Mouse (Mus musculus) liver, adult 2 months (tissue): ENCODE data around the gene Hoxd13.

Source experiments
- CTCF ChIP-seq: fragments of 200-500 bp; IDR thresholded peaks from 2 replicates; pipeline ENCODE4 v1.5.1; 2011; ENCODE audit warnings: low read depth, low read length, control low read depth
- POLR2A ChIP-seq: fragments of 200-500 bp; IDR thresholded peaks from 2 replicates; pipeline ENCODE4 v1.6.1; 2011; ENCODE audit warnings: low read length, control low read depth; ENCODE audit not compliant: insufficient read depth; ENCODE audit errors: extremely low read depth

DNA sequence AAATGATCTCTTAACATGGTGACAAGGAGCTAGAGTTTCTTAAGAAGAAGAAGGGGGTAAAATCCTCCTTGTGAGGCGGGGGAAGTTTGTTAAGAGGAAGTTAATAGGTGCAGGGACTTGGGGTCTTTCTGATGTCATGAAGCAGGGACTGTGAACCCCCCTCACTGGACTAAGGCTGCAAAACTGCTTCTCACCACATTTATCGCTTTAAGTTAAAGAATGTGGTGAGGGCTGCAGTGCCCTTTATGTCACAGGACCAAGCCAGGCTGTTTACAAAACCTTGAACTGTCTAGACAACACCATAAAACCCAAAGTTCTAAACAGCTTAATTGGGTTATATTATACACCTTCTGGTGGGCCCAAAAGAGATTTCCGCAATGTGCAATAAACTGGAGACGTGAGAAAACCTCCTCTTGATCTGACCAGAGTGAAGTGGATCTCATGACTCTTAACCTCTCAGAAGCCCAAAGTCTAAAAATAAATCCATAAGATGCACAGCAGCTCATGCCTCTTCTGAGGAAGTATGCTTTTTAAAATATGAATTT, 17.0 kb downstream of the Hoxd13 start:
- TF ChIP-seq CTCF, result no peak
- TF ChIP-seq POLR2A, result no peak
